Mouse (Mus musculus) cerebellum, adult 2 months (tissue): ENCODE data around the gene Hspa12a.

Experiments
- CTCF ChIP-seq: fragments of 200-500 bp; IDR thresholded peaks from 2 replicates; pipeline ENCODE4 v1.5.1; 2011; ENCODE audit warnings: low read depth, mild to moderate bottlenecking, control low read depth, low read length, moderate library complexity, borderline replicate concordance; ENCODE audit not compliant: insufficient read depth
- POLR2A ChIP-seq: fragments of 200-500 bp; IDR thresholded peaks from 2 replicates; pipeline ENCODE4 v1.6.1; 2011; ENCODE audit warnings: low read length, control low read depth, borderline replicate concordance; ENCODE audit not compliant: insufficient read depth

- no peak for TF ChIP-seq CTCF
- TF ChIP-seq POLR2A = no peak
Measured at GRCm38 (mm10) chr19:58843606-58844005, 99.8 kb downstream of the Hspa12a start.
